Mouse (Mus musculus): Measurements from ENCODE around the gene Hamp2. TPM values are rescaled to one million over a fixed set of nuclear protein-coding genes. Genes with fewer than 3 reads are reported as not detected.

Gene Hamp2
- polyA plus RNA-seq, 1 experiment: not detected

DNA sequence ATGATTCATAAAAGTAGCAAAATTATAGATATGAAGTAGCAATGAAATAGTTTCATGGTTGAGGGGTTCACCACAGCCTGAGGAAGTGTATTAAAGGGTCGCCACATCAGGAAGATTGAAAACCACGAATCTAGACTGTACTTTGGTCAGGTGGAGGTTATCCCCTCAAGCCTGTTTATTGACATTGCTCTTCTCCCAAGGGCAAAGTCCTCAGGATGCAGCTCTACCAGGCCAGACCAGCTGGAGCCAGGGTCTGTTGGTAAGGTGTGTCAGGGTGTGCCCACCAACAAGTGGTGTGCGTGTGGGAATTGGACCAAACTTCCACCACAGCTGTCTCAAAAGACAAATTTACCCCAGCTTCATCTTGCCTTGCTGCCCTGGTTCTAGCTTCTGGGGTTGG lies 29.3 kb downstream of the Hamp2 start:
- H3K27ac ChIP-seq (ENCODE audit: insufficient read depth, low read length): no peak overlapping the region
- H3K4me1 ChIP-seq (ENCODE audit: control insufficient read depth, insufficient read depth, low read length): no peaks in the 10 kb centered on the region
- no peak overlapping the region for H3K4me3 ChIP-seq (ENCODE audit: insufficient read depth, low read length)
- TF ChIP-seq CTCF (IDR thresholded peaks at IDR 0.05; ENCODE audit: extremely low read depth, insufficient read depth, low read length) (no peak), POLR2A (IDR thresholded peaks at IDR 0.05; ENCODE audit: extremely low read depth, insufficient read depth, low read length) (no peak)

DNA sequence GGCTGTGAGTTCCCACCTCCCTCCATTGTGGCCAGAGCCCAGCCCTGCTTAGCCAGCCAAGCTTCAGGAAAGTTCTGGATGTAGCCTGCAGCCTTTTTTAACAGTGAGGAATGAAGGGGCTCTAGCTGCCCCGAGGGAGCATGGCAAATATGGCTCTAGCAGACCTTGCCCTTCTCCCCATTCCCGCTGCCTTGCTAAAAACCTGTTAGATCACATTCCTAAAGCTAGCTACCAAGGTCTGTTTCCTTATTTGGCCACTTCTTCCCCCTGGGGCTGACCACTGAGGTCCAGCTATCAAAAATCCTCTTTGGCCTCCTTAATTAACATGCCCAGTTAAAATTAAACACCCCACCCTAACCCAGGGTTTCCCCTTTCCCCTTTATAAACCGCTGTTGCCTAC lies 32.0 kb downstream of the Hamp2 start:
- no peak overlapping the region for H3K4me3 ChIP-seq (ENCODE audit: insufficient read depth, low read length)

DNA sequence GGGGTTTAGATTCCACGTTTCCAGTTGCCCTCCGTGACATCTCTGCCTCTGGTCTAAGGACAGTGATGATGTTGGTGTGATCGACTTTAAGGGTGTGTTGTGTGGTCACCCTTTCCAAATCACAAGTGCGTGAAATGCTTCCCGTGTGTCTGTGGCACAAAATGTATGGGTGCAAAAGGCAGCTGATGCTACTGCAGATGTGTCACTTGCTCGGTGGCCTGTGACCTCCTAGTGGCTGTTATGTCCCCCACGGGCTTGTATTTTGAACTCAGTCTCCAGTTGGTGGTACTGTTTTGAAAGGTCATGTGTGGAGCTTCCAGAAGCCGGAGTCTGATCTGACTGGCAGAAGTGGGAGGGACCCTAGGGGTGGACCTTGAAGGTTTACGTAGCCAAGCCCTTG lies 32.7 kb downstream of the Hamp2 start:
- H3K27ac ChIP-seq (ENCODE audit: insufficient read depth, low read length): no peak overlapping the region

More for the DNA sequence above, 32.0 kb downstream of the Hamp2 start:
- Histone ChIP-seq H3K4me1 (ENCODE audit: control insufficient read depth, insufficient read depth, low read length) (no peaks in the 10 kb centered on the region), H3K27ac (ENCODE audit: insufficient read depth, low read length) (no peak overlapping the region)
- TF ChIP-seq CTCF (IDR thresholded peaks at IDR 0.05; ENCODE audit: extremely low read depth, insufficient read depth, low read length): no peak
- no peak for TF ChIP-seq POLR2A (IDR thresholded peaks at IDR 0.05; ENCODE audit: extremely low read depth, insufficient read depth, low read length)

DNA sequence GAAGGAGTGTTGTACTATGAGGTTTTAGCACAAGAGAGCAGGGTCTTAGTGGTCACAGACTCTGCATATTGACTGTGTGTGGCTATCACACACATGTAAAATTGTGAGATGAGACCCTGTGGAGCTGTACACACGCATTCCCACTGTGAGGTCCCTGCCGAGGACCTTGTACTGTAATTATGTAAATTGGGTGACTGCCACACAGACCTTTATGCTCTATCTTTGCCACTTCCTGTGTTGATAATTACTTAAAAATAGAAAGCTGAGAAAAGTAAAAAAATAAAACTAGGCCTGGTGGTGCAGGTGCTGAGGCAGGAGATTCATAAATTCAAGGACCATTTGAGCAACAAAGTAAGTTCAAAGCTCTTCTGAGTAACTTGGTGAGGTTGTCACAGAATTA lies 33.8 kb downstream of the Hamp2 start:
- Histone ChIP-seq H3K4me3 (ENCODE audit: insufficient read depth, low read length) (no peak overlapping the region), H3K27ac (ENCODE audit: insufficient read depth, low read length) (no peak overlapping the region), H3K4me1 (ENCODE audit: control insufficient read depth, insufficient read depth, low read length) (no peaks in the 10 kb centered on the region)
- no peak for TF ChIP-seq CTCF (IDR thresholded peaks at IDR 0.05; ENCODE audit: extremely low read depth, insufficient read depth, low read length)
- no peak for TF ChIP-seq POLR2A (IDR thresholded peaks at IDR 0.05; ENCODE audit: extremely low read depth, insufficient read depth, low read length)

More for the DNA sequence above, 32.7 kb downstream of the Hamp2 start:
- H3K4me1 ChIP-seq (ENCODE audit: control insufficient read depth, insufficient read depth, low read length): no peaks in the 10 kb centered on the region
- no peak overlapping the region for H3K4me3 ChIP-seq (ENCODE audit: insufficient read depth, low read length)
- TF ChIP-seq POLR2A (IDR thresholded peaks at IDR 0.05; ENCODE audit: extremely low read depth, insufficient read depth, low read length): no peak

DNA sequence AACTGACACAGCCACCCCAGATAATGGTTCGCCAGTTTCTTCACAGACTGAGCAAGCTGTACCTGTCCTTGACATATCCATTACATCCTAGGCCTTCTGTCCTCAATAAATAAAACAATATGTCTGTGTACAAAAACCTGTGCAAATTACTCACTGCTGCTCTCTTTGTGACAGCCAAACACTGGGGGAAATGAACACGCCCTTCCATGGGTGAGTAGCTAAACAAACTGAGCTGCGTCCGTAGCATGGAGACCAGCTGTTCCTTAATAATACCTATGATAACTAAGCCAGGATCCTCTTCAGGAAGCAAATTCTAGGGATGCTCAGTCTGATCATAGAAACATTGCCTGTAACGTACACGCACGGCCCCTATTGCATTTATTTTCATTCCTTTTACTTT lies 35.7 kb downstream of the Hamp2 start:
- Histone ChIP-seq H3K27ac (ENCODE audit: insufficient read depth, low read length) (no peak overlapping the region), H3K4me1 (ENCODE audit: control insufficient read depth, insufficient read depth, low read length) (no peaks in the 10 kb centered on the region), H3K4me3 (ENCODE audit: insufficient read depth, low read length) (no peak overlapping the region)
- TF ChIP-seq POLR2A (IDR thresholded peaks at IDR 0.05; ENCODE audit: extremely low read depth, insufficient read depth, low read length): no peak
- no peak for TF ChIP-seq CTCF (IDR thresholded peaks at IDR 0.05; ENCODE audit: extremely low read depth, insufficient read depth, low read length)

DNA sequence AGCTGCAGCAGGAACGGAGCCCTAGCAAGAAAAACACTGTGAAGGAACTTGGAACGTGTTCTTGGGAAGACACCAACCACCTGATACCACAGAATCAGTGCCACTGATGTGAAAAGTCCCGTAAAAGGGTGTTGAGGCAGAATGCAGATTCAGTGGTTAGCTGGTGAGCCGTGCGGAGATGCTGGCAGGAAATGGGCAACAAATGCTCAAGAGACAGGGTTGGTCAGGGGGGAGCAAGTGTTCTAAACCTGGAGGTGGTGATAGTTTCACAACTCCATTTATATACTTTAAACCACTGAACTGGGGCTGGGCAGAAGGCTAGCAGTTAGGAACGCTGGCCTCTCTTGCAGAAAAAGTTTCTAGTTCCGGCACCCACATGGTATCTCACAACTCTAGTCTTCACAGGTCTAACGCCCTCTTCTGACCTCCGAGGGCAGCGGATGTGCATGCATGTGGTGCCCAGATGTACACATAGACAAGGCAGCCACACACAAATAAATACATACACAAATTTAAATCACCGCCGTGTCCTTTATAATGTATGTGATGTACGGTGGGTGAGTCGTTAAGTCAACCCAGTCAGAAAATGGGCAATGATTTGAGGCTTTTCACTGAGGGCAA lies 36.8 kb downstream of the Hamp2 start:
- Histone ChIP-seq H3K4me3 (ENCODE audit: insufficient read depth, low read length) (no peak overlapping the region), H3K27ac (ENCODE audit: insufficient read depth, low read length) (no peak overlapping the region), H3K4me1 (ENCODE audit: control insufficient read depth, insufficient read depth, low read length) (no peaks in the 10 kb centered on the region)
- no peak for TF ChIP-seq CTCF (IDR thresholded peaks at IDR 0.05; ENCODE audit: extremely low read depth, insufficient read depth, low read length)
- TF ChIP-seq POLR2A (IDR thresholded peaks at IDR 0.05; ENCODE audit: extremely low read depth, insufficient read depth, low read length): no peak

DNA sequence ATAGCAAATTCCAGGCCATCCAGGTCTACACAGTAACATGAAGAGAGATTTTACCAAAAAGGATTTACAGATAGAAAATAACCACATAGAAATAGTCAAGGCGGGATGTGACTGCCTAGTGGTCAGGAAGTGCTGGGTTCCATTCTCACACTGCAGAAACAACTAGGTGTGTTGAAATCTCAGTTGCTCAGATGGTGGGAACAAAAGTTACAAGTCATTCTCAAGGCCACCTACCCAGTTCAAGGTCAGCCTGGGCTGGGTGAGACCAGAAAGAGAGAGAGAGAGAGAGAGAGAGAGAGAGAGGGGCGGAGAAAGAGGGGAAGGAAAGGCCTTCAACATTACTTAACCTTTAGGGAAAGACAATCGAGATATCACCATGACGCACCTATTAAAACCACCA lies 37.6 kb downstream of the Hamp2 start:
- no peak overlapping the region for H3K4me3 ChIP-seq (ENCODE audit: insufficient read depth, low read length)
- no peak overlapping the region for H3K27ac ChIP-seq (ENCODE audit: insufficient read depth, low read length)
- H3K4me1 ChIP-seq (ENCODE audit: control insufficient read depth, insufficient read depth, low read length): no peaks in the 10 kb centered on the region
- TF ChIP-seq POLR2A (IDR thresholded peaks at IDR 0.05; ENCODE audit: extremely low read depth, insufficient read depth, low read length) (no peak), CTCF (IDR thresholded peaks at IDR 0.05; ENCODE audit: extremely low read depth, insufficient read depth, low read length) (no peak)

DNA sequence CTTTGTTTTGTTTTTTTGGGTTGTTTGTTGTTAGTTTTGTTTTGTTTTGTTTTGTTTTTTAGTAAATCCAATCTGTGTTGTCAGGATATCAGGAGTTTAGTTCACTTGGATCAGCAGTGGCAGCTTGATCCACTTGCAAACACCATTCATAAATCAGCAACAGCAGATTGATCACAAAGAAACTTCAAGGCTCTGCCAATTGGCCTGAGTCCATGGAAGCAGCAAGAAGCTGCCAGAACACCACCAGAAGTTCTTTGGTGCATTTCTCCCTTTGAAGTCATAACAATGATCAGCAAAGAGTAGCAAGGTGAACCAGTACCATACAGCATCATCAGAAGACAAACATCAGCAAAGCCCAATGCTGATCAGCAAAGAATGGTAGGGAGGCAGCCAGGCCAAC lies 40.4 kb downstream of the Hamp2 start:
- no peak overlapping the region for H3K4me3 ChIP-seq (ENCODE audit: insufficient read depth, low read length)
- H3K4me1 ChIP-seq (ENCODE audit: control insufficient read depth, insufficient read depth, low read length): no peaks in the 10 kb centered on the region
- TF ChIP-seq POLR2A (IDR thresholded peaks at IDR 0.05; ENCODE audit: extremely low read depth, insufficient read depth, low read length) (no peak), CTCF (IDR thresholded peaks at IDR 0.05; ENCODE audit: extremely low read depth, insufficient read depth, low read length) (no peak)
- H3K27ac ChIP-seq (ENCODE audit: insufficient read depth, low read length): no peak overlapping the region

DNA sequence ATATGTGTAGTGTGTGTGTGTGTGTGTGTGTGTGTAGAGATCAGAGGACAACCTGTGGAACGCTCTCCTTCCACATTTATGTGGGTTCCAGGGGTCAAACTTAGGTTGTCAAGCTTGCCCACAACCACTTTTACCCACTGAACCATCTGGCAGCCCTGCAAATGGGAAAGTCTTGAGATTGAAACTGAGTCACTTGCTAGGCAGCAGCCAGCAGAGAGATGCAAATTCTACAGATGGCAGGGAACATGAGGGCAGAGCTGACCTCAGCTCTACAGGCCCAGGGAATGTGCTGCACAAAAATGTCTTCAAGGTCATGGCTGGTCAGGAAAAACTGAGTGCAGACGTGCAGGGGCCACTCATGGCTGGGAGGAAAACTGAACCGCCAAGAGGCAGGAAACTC lies 43.1 kb downstream of the Hamp2 start:
- Histone ChIP-seq H3K4me1 (ENCODE audit: control insufficient read depth, insufficient read depth, low read length) (no peaks in the 10 kb centered on the region), H3K27ac (ENCODE audit: insufficient read depth, low read length) (no peak overlapping the region), H3K4me3 (ENCODE audit: insufficient read depth, low read length) (no peak overlapping the region)
- no peak for TF ChIP-seq POLR2A (IDR thresholded peaks at IDR 0.05; ENCODE audit: extremely low read depth, insufficient read depth, low read length)
- no peak for TF ChIP-seq CTCF (IDR thresholded peaks at IDR 0.05; ENCODE audit: extremely low read depth, insufficient read depth, low read length)

DNA sequence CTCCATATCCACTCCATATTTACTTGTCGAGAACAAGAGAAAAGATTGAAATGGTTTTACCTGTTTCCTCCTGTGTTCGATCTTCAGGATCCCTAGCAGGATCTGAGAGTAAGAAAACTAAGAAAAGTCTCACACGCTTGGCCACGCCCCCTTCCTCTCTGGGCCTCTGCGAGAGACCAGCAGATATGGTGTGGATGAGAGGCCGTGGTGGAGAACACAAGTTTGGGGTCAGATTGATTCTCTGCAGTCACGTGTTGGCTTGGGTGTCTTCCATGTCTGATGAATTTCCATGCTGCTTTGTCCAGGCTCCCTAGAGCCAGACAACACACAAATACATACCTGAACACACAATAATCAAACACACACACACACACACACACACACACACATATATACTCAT lies 44.3 kb downstream of the Hamp2 start, which contains the start of gene Cd22:
Cd22 (minus strand) TSS at position 167 of the 400 bp plus-strand sequence.
- Histone ChIP-seq H3K27ac (ENCODE audit: insufficient read depth, low read length) (no peak within 1 kb of the TSS), H3K4me3 (ENCODE audit: insufficient read depth, low read length) (no peak within 1 kb of the TSS)
- TF ChIP-seq CTCF (IDR thresholded peaks at IDR 0.05; ENCODE audit: extremely low read depth, insufficient read depth, low read length): no peak
- TF ChIP-seq POLR2A (IDR thresholded peaks at IDR 0.05; ENCODE audit: extremely low read depth, insufficient read depth, low read length): no peak

More for the DNA sequence above, 44.3 kb downstream of the Hamp2 start, which contains the start of gene Cd22:
- H3K4me1 ChIP-seq (ENCODE audit: control insufficient read depth, insufficient read depth, low read length): no peaks in the 10 kb centered on the region

Measured in cortical plate, adult 2 months (tissue).